Comparison of ENCODE assay signal across 8 mouse cellular contexts in the genomic region with DNA sequence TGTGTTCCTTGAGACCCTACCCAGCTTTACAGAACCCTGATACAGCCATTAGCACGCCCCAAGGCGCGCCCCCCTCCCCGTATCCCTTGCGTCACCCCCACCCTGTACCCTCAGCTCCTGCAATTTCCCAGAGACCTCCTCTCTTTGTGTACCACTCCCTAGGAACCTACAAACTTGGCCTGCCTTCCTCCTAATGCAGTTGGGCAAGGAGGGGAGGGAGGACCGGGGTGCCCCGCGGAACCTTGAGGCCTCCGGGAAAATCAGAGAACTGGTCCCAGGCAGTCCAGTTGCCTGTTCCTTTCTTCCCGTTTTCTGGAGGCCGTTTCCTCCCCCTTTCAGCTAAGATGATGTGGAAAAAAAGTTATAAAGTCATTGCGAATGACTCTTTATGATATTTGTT. TPM values are rescaled to one million over a fixed set of nuclear protein-coding genes. Genes with fewer than 3 reads are reported as not detected.
A peak's percentile ranks its signal among the peaks of the same experiment; 100 is the strongest.
DNase-seq lines count a peak whose midpoint lies in the region; ATAC-seq and TF ChIP-seq lines count a peak whose summit lies in the region.

No protein-coding gene starts in this region.

- ATAC-seq in embryonic facial prominence, embryonic 15.5 days (ENCODE audit: insufficient number of reproducible peaks, low FRiP score, low TSS enrichment, low read depth): no peak
- no peak for ATAC-seq in neural tube, embryonic 15.5 days (ENCODE audit: low FRiP score)
- no peak for ATAC-seq in erythroid progenitor cell, adult 5-6 weeks (replicated peaks; ENCODE audit: low FRiP score, poor library complexity, severe bottlenecking)

- H3K4me3 ChIP-seq in E14TG2a.4 (replicated peaks; ENCODE audit: low read length): peak overlapping the region; percentile 90
- peak overlapping the region; percentile 77 for H3K4me3 ChIP-seq in embryonic facial prominence, embryonic 15.5 days (replicated peaks)
- H3K4me3 ChIP-seq in neural tube, embryonic 15.5 days (replicated peaks): peak overlapping the region; percentile 78

- H3K27me3 ChIP-seq in E14TG2a.4 (ENCODE audit: insufficient read depth, low read length): peaks cover 3% of the 10 kb centered on the region; the same call in 1 of the 2 replicates
- H3K27me3 ChIP-seq in embryonic facial prominence, embryonic 15.5 days: no peaks in the 10 kb centered on the region
- no peaks in the 10 kb centered on the region for H3K27me3 ChIP-seq in neural tube, embryonic 15.5 days (replicated peaks)

- TF ChIP-seq CTCF in E14TG2a.4 (conservative IDR thresholded peaks at IDR 0.05; ENCODE audit: low read length): no peak

- no peaks in the 10 kb centered on the region for H3K36me3 ChIP-seq in E14TG2a.4 (ENCODE audit: insufficient read depth, low read length)
- no peaks in the 10 kb centered on the region for H3K36me3 ChIP-seq in embryonic facial prominence, embryonic 15.5 days
- no peaks in the 10 kb centered on the region for H3K36me3 ChIP-seq in neural tube, embryonic 15.5 days

- H3K9me3 ChIP-seq in E14TG2a.4 (ENCODE audit: low read length): peaks cover 44% of the 10 kb centered on the region
- no peaks in the 10 kb centered on the region for H3K9me3 ChIP-seq in embryonic facial prominence, embryonic 15.5 days (replicated peaks)
- H3K9me3 ChIP-seq in neural tube, embryonic 15.5 days (replicated peaks): no peaks in the 10 kb centered on the region

- peak overlapping the region; percentile 94 for H3K4me2 ChIP-seq in embryonic facial prominence, embryonic 15.5 days (replicated peaks)
- H3K4me2 ChIP-seq in neural tube, embryonic 15.5 days: peak overlapping the region; percentile 98

- no peak overlapping the region for H3K9ac ChIP-seq in embryonic facial prominence, embryonic 15.5 days
- H3K9ac ChIP-seq in neural tube, embryonic 15.5 days (replicated peaks): peak overlapping the region; percentile 68

- H3K4me1 ChIP-seq in E14TG2a.4 (replicated peaks; ENCODE audit: low read depth, low read length): peaks cover 11% of the 10 kb centered on the region
- peaks cover 15% of the 10 kb centered on the region; the same call in 1 of the 2 replicates for H3K4me1 ChIP-seq in embryonic facial prominence, embryonic 15.5 days
- peaks cover 14% of the 10 kb centered on the region for H3K4me1 ChIP-seq in neural tube, embryonic 15.5 days

- DNase-seq in cerebellum, postnatal 10 days: peak; percentile 21
- no peak for DNase-seq in cerebellum, postnatal 14 days
- peak; percentile 9 for DNase-seq in kidney, postnatal 14 days
- DNase-seq in layer of hippocampus, adult 9-10 months (ENCODE audit: low spot score): no peak

- H3K27ac ChIP-seq in embryonic facial prominence, embryonic 15.5 days (replicated peaks): no peak overlapping the region
- no peak overlapping the region for H3K27ac ChIP-seq in neural tube, embryonic 15.5 days (replicated peaks)

- WGBS in embryonic facial prominence, embryonic 15.5 days: 10% methylated on average over 12 of the region's 12 CpGs
- WGBS in neural tube, embryonic 15.5 days: 7% methylated on average over 12 of the region's 12 CpGs

RNA-seq across cellular contexts. Expression of a gene that starts 1.3 kb away (rescaled TPM):
- polyA plus RNA-seq in embryonic facial prominence, embryonic 15.5 days (2015; fragmentation: Nextera tagmentation; extraction: Ambion mirVana): 9.7 and 11.0 TPM in 2 replicates
- polyA plus RNA-seq in neural tube, embryonic 15.5 days (2015; fragmentation: Nextera tagmentation; extraction: Ambion mirVana): 13.9 and 14.6 TPM in 2 replicates
- total RNA-seq in erythroid progenitor cell, adult 5-6 weeks (2015; ENCODE audit: low replicate concordance): 4.0 and 11.7 TPM in 2 replicates
- total RNA-seq in erythroid progenitor cell, adult 5-6 weeks (2017; ENCODE audit: low replicate concordance): 5.1 and 6.7 TPM in 2 replicates

RNA-seq across cellular contexts. Expression of a gene that starts 43.2 kb away (rescaled TPM):
- 55.5 and 59.0 TPM in 2 replicates for polyA plus RNA-seq in embryonic facial prominence, embryonic 15.5 days (2015; fragmentation: Nextera tagmentation; extraction: Ambion mirVana)
- polyA plus RNA-seq in neural tube, embryonic 15.5 days (2015; fragmentation: Nextera tagmentation; extraction: Ambion mirVana): 94.9 and 96.7 TPM in 2 replicates
- total RNA-seq in erythroid progenitor cell, adult 5-6 weeks (2015; ENCODE audit: low replicate concordance): 11.2 and 36.9 TPM in 2 replicates
- total RNA-seq in erythroid progenitor cell, adult 5-6 weeks (2017; ENCODE audit: low replicate concordance): 3.8 and 23.2 TPM in 2 replicates

Comparison
In these comparisons a context has a peak if more than half of its experiments do, and no peak if none do; other contexts are left out.
1. DNase-seq: peak in cerebellum, postnatal 10 days (2 of 2) and kidney, postnatal 14 days (single experiment); none in cerebellum, postnatal 14 days (0 of 2) and layer of hippocampus, adult 9-10 months (single experiment).
2. Peak in every context shown above with its lines, with median percentiles within 50 percentile points of each other: H3K4me3 ChIP-seq.